Mouse (Mus musculus): Measurements from ENCODE around the gene Icos.

Gene Icos

DNA sequence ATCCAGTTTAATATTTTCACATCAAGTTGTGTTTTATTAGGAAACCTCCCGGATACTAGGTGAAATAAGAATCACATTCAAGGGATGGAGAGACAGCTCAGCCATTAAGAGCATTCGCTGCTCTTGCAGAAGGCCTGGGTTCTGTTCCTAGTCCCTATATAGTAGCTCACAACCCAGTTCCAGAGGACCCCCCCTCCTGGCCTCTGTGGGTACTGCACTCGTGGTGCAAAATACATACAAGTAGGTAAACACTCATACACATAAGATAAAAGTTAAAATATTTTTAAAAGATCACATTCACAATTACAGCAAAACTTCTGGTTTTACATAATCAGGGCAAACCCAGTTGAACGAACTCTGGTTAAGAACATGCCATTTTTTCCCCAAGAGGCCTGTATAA lies 15.6 kb upstream of the Icos start:
- no peak for DNase-seq (ENCODE audit: low read depth)

DNA sequence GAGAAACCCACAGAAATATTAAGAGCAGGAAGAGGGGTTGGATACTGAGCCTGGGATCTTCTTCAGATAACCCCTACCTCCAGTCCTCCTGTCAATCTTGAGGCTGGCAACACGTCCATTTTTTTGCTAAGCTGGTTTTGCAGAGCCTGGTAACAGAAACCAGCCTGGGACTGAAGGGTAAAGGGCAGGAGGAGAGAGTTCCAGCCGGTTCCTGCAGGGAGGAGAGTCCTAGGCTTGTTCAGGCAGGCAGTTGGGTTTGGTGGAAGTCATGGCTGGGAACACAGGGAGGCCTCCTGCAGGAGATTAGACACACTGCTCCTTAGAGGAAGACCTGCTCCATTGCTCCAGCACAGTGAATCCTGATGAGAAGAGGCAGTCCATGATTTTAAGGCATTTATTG lies 10.2 kb upstream of the Icos start:
- no peak for DNase-seq (ENCODE audit: low read depth)

DNA sequence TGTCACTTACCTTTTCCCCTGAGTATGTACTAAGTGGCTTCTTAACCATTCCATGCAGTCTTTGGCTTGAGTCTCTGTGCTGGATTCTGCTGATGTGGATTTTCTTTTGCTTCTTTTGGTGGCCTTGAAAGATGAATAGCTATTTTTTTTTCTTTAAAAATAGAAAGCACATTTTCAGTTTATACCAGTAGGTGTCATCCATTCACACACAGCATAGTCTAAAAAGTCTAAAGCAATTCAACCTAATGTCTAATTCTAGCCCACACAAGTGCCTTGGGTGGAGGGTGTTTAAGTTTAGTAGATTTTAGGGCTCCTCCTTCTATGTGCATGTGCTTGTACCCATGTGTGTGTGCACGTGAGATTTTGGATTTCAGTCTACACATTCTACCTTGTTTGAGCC lies 6.9 kb upstream of the Icos start:
- no peak for DNase-seq (ENCODE audit: low read depth)

GRCm38 (mm10) chr1:60974221-60974620 lies 3.5 kb upstream of the Icos start:
- DNase-seq (ENCODE audit: low read depth) = no peak

DNA sequence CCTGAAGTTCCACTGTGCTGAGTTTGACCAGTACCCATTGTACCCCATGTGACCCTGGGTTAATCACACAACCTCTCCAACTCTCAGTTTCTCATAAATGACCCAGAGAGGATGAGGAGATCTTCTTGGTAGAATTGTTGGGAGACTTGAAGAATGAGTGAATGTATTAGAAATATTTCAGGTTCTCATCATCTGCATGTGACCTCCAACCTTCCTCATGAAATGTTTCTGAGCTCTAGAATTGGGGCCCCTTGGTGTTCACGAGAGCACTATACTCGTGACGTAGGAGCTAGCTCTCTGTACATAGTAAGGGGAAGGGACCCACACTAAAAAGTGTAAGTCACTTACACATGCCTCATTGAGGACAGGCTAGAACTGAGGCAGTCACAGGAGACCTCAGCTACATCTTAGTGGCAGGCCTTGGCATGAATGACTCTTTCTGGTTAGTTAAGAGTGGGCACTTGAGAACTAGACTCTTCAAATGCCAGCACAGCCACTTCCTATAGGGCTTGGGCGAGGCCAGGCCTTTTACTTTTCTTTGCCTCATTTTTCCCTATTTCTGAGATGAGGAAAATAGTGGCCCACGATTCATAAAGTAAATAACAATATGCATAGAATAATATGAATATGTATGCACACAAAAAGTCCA lies 2.0 kb upstream of the Icos start:
- DNase-seq (ENCODE audit: low read depth) = no peak

DNA sequence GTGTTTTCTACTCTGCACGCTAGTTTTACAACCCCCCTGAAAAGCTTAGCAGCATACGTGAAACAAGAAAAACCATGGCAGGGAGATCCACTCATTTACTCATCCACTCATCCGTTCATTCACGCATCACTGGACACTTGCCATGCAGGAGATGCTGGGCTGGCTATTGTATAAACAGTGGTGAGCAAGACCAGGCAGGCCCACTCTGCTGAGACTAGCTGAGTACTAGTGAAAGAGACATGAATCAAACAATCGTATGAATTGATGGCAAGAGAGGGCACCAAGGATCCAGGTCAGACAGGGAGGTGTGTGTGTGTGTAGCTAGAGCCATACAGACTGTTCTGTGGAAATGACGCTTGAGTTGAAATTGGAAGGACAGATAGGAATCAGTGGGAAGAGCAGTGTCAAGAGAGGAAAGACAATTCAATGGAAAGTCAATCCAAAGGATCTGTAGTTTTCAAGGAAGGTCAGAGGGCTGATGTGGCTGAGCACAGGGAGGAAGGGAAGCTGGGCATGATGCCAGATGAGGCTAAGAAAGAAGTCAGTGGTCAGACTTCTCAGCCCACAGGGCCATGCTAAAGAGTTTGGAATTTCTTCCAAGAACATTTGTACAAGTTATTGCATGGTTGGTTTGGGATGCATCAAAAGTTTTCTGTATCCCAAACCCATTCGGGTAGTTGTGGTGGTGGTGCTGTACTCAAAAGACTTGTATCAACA lies 1.6 kb downstream of the Icos start:
- no peak for DNase-seq (ENCODE audit: low read depth)

- DNase-seq (ENCODE audit: low read depth) = no peak
Measured at GRCm38 (mm10) chr1:60979843-60980235, 2.1 kb downstream of the Icos start.

- no peak for DNase-seq (ENCODE audit: low read depth)
Measured at GRCm38 (mm10) chr1:60985075-60985474, 7.3 kb downstream of the Icos start.

- DNase-seq (ENCODE audit: low read depth) = no peak
Measured at GRCm38 (mm10) chr1:60986141-60986540, 8.4 kb downstream of the Icos start.

GRCm38 (mm10) chr1:60989086-60989485 lies 11.4 kb downstream of the Icos start:
- no peak for DNase-seq (ENCODE audit: low read depth)

DNA sequence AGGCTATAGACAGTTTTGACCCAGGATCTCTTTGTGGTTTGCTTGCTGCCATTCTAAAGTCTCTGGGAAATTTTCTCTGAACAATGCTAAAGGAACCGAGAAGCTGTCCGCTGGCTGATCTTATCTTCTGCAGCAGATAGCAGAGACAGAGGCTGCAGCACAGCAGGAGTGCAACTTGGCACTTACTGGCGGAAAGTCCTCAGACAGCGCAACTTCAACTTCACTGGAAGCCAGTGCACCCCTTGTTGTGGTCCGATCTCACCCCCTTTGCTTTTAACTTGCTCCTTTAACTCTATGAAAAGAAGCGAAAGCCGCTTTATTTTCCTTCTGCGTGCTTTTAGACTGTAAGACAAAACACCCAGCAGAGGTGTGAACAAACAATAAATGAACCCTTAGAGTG lies 12.6 kb downstream of the Icos start:
- no peak for DNase-seq (ENCODE audit: low read depth)

DNA sequence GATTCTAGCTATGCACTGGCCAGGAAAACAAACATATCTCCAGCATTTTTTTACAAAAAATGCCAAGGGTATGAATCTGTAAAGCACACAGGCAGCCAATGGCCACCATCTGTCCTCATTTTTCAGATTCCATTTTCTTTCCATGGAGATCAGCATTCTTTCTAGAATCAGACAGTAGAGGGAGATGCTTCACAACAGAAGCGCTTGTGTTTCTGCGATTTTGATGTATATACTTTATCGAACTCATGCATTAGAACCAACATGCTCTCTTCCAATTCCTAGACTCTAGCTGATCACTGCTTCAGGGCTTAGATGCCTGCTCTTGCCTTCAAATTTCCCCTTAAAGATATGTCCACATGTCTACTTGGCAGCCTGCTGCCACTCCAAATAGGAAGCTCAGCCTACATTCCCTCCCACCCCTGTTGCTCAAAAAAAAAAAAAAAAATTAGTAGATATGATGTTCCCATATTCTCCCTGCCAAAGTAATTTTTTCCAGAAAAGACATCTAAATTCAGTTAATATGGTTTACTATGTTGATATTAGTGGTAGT lies 20.4 kb downstream of the Icos start:
- DNase-seq (ENCODE audit: low read depth) = no peak

DNA sequence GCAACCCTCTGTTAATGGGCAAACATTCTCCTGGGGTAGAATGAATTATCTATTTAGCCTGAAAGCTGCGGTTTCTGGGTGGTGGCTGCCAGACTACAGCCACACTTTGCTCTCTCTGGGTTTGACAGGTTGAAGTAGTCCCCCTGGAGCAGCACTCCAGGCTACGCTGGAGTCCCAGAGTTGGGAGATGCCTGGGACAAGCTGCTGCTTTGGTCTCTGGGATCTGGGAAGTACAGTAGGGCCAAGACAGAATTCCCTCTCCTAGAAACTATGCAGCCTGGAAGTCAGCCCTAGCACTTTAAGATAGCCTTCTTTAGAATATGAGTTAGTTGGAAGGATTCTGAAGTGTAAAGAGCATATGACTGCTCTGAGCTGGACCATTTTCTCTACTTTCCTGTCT lies 21.0 kb downstream of the Icos start:
- no peak for DNase-seq (ENCODE audit: low read depth)

- DNase-seq (ENCODE audit: low read depth) = no peak
Measured at GRCm38 (mm10) chr1:61001786-61002354, 24.1 kb downstream of the Icos start.

DNA sequence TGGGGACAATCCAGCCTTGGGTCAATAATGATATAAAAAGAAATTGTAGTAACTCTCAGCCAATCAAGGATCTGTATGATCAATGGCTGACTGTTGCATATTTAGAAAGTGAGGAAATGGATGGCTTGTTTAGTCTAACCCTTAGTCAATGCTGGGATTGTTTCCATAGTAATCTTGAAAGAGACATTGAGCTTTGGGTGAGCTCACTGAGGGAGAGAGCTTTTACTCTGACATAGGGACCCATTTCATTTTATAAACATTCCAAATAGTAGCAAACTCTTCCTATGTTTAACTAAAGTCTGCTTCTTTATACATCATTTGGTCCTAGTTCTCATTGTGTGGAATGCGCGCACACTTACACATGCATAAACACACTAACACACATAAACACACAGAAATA lies 28.5 kb downstream of the Icos start:
- DNase-seq (ENCODE audit: low read depth) = no peak

- DNase-seq (ENCODE audit: low read depth) = no peak
Measured at GRCm38 (mm10) chr1:61007516-61007915, 29.8 kb downstream of the Icos start.

DNA sequence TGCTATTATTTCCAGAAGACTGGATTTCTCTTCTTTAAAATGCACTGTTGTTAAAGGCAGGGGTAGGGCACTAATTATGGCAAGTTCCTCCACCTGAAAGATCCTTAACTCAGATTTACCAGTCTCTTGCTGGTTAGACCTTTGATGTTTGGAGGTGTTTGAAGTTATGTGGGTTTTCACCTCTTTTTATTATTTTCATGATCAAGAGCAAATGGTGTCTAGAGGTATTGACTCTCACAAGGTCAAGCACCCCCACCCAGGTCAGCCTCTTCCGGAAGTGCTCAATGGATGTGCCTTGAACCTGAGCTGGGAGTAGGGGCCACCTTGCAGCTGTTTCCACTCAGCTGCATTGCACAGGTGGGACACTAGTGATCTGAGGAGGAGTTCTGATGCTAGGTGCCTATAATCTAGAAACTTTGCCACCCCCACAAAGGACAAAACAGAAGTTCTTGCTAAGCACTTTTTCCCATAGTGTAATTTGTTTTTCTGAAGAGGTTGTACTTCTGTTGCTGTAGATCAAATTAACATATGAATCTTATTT lies 38.9 kb downstream of the Icos start:
- DNase-seq (ENCODE audit: low read depth) = no peak

DNA sequence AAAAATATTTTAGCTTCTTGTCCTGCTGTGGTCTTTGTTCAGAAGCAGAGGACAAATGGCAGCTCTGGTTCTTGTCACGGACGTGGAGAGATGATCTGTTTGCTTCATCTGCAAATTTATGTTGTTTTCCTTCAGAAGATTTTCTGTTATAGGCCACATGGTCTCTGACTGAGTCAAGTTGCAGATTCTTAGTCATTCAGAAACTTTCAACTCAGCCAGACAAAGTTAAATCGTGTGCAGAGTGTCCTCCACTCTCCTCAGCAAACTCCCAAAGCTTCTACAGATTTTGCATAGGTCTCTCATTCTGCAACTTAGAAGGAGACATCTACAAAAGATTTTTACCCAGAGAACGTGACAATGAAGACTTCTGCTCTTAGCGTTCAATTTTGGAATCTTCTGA lies 49.0 kb downstream of the Icos start:
- no peak for DNase-seq (ENCODE audit: low read depth)

DNA sequence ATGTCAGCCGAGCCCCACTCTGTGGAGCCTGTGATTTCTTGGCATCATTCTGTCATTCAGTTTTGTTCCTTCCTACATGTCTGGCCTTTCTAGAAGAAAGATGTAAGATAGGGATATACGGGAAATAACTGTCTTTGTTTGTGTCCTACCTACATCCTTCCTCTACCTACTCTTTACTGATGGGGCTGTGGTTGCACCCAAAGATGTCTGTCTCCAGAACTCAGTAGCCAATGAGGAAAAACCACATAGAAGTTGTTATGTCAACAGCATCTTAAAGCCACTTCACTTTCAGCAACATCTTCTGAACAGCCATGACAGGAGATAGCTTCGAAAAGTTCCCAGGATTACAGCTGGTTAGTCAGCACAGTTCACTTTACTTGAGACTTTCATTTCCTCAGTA lies 49.8 kb downstream of the Icos start:
- DNase-seq (ENCODE audit: low read depth) = no peak

GRCm38 (mm10) chr1:61029919-61030318 lies 52.2 kb downstream of the Icos start:
- DNase-seq (ENCODE audit: low read depth) = no peak

DNA sequence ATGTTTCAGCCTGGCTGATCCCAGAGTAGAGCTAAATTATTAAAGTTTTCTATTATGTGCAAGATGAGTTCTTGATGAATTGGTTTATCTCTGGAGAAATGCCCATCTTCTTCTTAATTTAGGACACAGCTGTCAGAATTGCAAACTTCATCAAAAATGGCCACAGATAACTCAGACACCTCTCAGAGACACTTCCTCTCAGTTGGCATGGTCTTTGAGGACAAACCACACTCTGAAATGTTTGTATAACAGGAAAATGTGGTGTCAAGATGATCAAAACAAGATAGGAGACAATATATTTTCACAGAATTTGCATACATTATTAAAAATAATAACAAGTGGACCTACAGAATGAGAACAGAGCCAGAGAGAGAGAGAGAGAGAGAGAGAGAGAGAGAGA lies 52.8 kb downstream of the Icos start:
- DNase-seq (ENCODE audit: low read depth) = no peak

DNA sequence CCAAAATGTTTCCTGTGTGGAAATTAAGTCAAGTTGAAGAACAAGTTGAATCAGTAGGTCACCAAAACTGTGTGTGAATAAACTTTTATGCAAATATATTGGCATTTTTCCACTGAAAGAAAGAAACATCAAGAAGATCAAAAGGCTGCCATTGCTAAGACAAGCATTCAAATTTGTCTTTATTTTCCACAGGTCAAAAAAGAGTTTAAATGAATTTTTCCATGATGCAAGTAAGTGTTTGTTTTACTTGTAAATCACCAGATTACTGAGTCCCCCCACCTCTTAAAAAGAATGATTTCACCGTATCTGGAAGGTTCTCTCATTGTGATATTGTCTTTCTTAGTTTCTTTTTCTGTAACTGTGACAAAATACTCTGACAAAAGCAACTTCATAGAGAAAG lies 57.5 kb downstream of the Icos start:
- no peak for DNase-seq (ENCODE audit: low read depth)

GRCm38 (mm10) chr1:61038223-61038622 lies 60.5 kb downstream of the Icos start:
- DNase-seq (ENCODE audit: low read depth) = peak; percentile 42

Measured in fibroblast of lung, adult 2 months (primary cell).